Mouse (Mus musculus) G1E (cell line): ENCODE results near the gene Dmrtc2. TPM values are rescaled to one million over a fixed set of nuclear protein-coding genes. Genes with fewer than 3 reads are reported as not detected.

Source experiments
- ATAC-seq: 2 replicates; pipeline ENCODE4 v1.8.0; 2016; ENCODE audit warnings: mild to moderate bottlenecking; ENCODE audit not compliant: insufficient number of reproducible peaks, poor library complexity, low FRiP score, severe bottlenecking; ENCODE audit errors: extremely low read depth
- DNase-seq: peaks from one replicate; pipeline ENCODE4 v3.0.0; 2012; ENCODE audit warnings: low spot score
- H3K27me3 ChIP-seq: 2 replicates; pipeline ENCODE4 v1.6.1; 2012; ENCODE audit warnings: mild to moderate bottlenecking, low read length, inconsistent platforms; ENCODE audit not compliant: insufficient read depth
- H3K36me3 ChIP-seq: replicated peaks from 2 replicates; pipeline ENCODE3; 2012; ENCODE audit warnings: mild to moderate bottlenecking, inconsistent platforms
- H3K4me1 ChIP-seq: 2 replicates; pipeline ENCODE4 v1.6.1; 2012; ENCODE audit warnings: low read depth, low read length, inconsistent platforms, mixed read lengths; ENCODE audit not compliant: insufficient read depth
- H3K4me3 ChIP-seq: 2 replicates; pipeline ENCODE4 v1.5.1; 2012; ENCODE audit warnings: low read depth, mild to moderate bottlenecking, inconsistent platforms, low read length, moderate library complexity, mixed read lengths
- H3K9me3 ChIP-seq: replicated peaks from 2 replicates; pipeline ENCODE4 v1.6.1; 2012; ENCODE audit warnings: inconsistent platforms
- CTCF ChIP-seq: IDR thresholded peaks from 2 replicates; pipeline ENCODE4 v1.5.1; 2012; ENCODE audit warnings: low read depth, low read length, inconsistent platforms, mixed read lengths
- GATA1 ChIP-seq: IDR thresholded peaks from 2 replicates; pipeline ENCODE4 v1.6.1; 2012; ENCODE audit warnings: borderline replicate concordance, low read length, inconsistent platforms, mixed read lengths
- GATA2 ChIP-seq: IDR thresholded peaks from 2 replicates; pipeline ENCODE4 v1.6.1; 2012; ENCODE audit warnings: low read depth, low read length, inconsistent platforms, borderline replicate concordance
- POLR2AphosphoS5 ChIP-seq: IDR thresholded peaks from 2 replicates; pipeline ENCODE4 v1.6.1; 2012; ENCODE audit warnings: low read depth, low read length, inconsistent platforms; ENCODE audit not compliant: insufficient replicate concordance
- TAL1 ChIP-seq: conservative IDR thresholded peaks from 2 replicates; pipeline ENCODE4 v1.6.1; 2012; ENCODE audit warnings: low read depth, low read length, inconsistent platforms, mixed read lengths
- polyA plus RNA-seq: library from polyadenylated mRNA; stranded (reverse); fragments of >175 nt; gene quantifications from 2 replicates; pipeline ENCODE4 v1.2.3, GENCODE M21; 2012
- total RNA-seq, 2 experiments: library from RNA; stranded (forward) in 1 of 2; stranded (reverse) in 1 of 2; fragments of 200-1000 nt in 1 of 2; fragments of >200 nt in 1 of 2; fragmentation: Nextera tagmentation in 1 of 2; gene quantifications; 2 replicates each; pipeline ENCODE4 v1.2.3; 2014 to 2017

Dmrtc2 gene
- total and polyA plus RNA-seq, 3 experiments, result not detected

- H3K4me3 ChIP-seq, result no peak overlapping the region
- peaks cover 75% of the 10 kb centered on the region for H3K36me3 ChIP-seq
These were observed 42.6 kb downstream of the Dmrtc2 start for GRCm38 (mm10) chr7:24912480-24912879.

GRCm38 (mm10) chr7:24918763-24919323 lies 49.0 kb downstream of the Dmrtc2 start:
- Histone ChIP-seq H3K27me3 (no peaks in the 10 kb centered on the region), H3K4me3 (no peak overlapping the region), H3K4me1 (peaks cover 3% of the 10 kb centered on the region; the same call in 1 of the 2 replicates), H3K9me3 (peaks cover 6% of the 10 kb centered on the region; the same call in 1 of the 2 replicates), H3K36me3 (peaks cover 75% of the 10 kb centered on the region)
- DNase-seq, result no peak
- TF ChIP-seq GATA2 (no peak), CTCF (no peak), GATA1 (no peak), TAL1 (no peak), POLR2AphosphoS5 (no peak)
- ATAC-seq, result no peak

More at GRCm38 (mm10) chr7:24912480-24912879, 42.6 kb downstream of the Dmrtc2 start:
- Histone ChIP-seq H3K27me3 (no peaks in the 10 kb centered on the region), H3K9me3 (no peaks in the 10 kb centered on the region), H3K4me1 (peaks cover 10% of the 10 kb centered on the region)
- no peak for TF ChIP-seq TAL1
- no peak for TF ChIP-seq GATA1
- no peak for TF ChIP-seq GATA2
- no peak for TF ChIP-seq CTCF
- TF ChIP-seq POLR2AphosphoS5, result no peak
- DNase-seq (no peak), ATAC-seq (no peak)

GRCm38 (mm10) chr7:24919728-24920127 lies 49.9 kb downstream of the Dmrtc2 start:
- TF ChIP-seq GATA2, result no peak
- TF ChIP-seq GATA1, result no peak
- no peak for TF ChIP-seq POLR2AphosphoS5
- no peak for TF ChIP-seq TAL1
- TF ChIP-seq CTCF, result no peak
- H3K36me3 ChIP-seq, result peaks cover 84% of the 10 kb centered on the region
- ATAC-seq, result no peak
- H3K9me3 ChIP-seq, result peaks cover 11% of the 10 kb centered on the region
- no peak overlapping the region for H3K4me3 ChIP-seq
- H3K4me1 ChIP-seq, result peaks cover 3% of the 10 kb centered on the region; the same call in 1 of the 2 replicates
- no peak for DNase-seq
- no peaks in the 10 kb centered on the region for H3K27me3 ChIP-seq

Other genes starting within 250 kb of the Dmrtc2 start
- gene Lypd3, start 233.5 kb upstream of the Dmrtc2 start, total RNA-seq (2014; fragmentation: Nextera tagmentation), result not detected in 2 replicates
- 0.23 TPM in 1 of 2 replicates, not detected in the other for gene Lypd3, start 233.5 kb upstream of the Dmrtc2 start, total RNA-seq (2017)
- gene Lypd3, start 233.5 kb upstream of the Dmrtc2 start, polyA plus RNA-seq, result not detected in 2 replicates
- not detected in 2 replicates for gene Tex101, start 193.4 kb upstream of the Dmrtc2 start, total RNA-seq (2014; fragmentation: Nextera tagmentation)
- gene Tex101, start 193.4 kb upstream of the Dmrtc2 start, total RNA-seq (2017), result 0.16 TPM in 1 of 2 replicates, not detected in the other
- not detected in 2 replicates for gene Tex101, start 193.4 kb upstream of the Dmrtc2 start, polyA plus RNA-seq
- not detected in 2 replicates for gene BC049730, start 160.8 kb upstream of the Dmrtc2 start, total RNA-seq (2014; fragmentation: Nextera tagmentation)
- not detected in 2 replicates for gene BC049730, start 160.8 kb upstream of the Dmrtc2 start, total RNA-seq (2017)
- gene BC049730, start 160.8 kb upstream of the Dmrtc2 start, polyA plus RNA-seq, result not detected in 2 replicates
- gene Gm4763, start 143.1 kb upstream of the Dmrtc2 start, total RNA-seq (2014; fragmentation: Nextera tagmentation), result not detected in 2 replicates
- gene Gm4763, start 143.1 kb upstream of the Dmrtc2 start, total RNA-seq (2017), result not detected in 2 replicates
- gene Gm4763, start 143.1 kb upstream of the Dmrtc2 start, polyA plus RNA-seq, result not detected in 2 replicates
- not detected in 2 replicates for gene Cd177, start 109.7 kb upstream of the Dmrtc2 start, total RNA-seq (2014; fragmentation: Nextera tagmentation)
- not detected in 2 replicates for gene Cd177, start 109.7 kb upstream of the Dmrtc2 start, total RNA-seq (2017)
- gene Cd177, start 109.7 kb upstream of the Dmrtc2 start, polyA plus RNA-seq, result 0.03 TPM in 1 of 2 replicates, not detected in the other
- gene Ceacam10, start 92.9 kb upstream of the Dmrtc2 start, total RNA-seq (2014; fragmentation: Nextera tagmentation), result not detected in 2 replicates
- 0.17 and 0.27 TPM in 2 replicates for gene Ceacam10, start 92.9 kb upstream of the Dmrtc2 start, total RNA-seq (2017)
- gene Ceacam10, start 92.9 kb upstream of the Dmrtc2 start, polyA plus RNA-seq, result not detected in 2 replicates
- gene Gm9844, start 7.8 kb upstream of the Dmrtc2 start, total RNA-seq (2014; fragmentation: Nextera tagmentation), result not detected in 2 replicates
- not detected in 2 replicates for gene Gm9844, start 7.8 kb upstream of the Dmrtc2 start, total RNA-seq (2017)
- 1.3 and 1.7 TPM in 2 replicates for gene Gm9844, start 7.8 kb upstream of the Dmrtc2 start, polyA plus RNA-seq
- not detected in 2 replicates for gene Lypd4, start 116 bp upstream of the Dmrtc2 start, total RNA-seq (2014; fragmentation: Nextera tagmentation)
- gene Lypd4, start 116 bp upstream of the Dmrtc2 start, total RNA-seq (2017), result 0.11 and 0.17 TPM in 2 replicates
- gene Lypd4, start 116 bp upstream of the Dmrtc2 start, polyA plus RNA-seq, result not detected in 2 replicates
- 877 and 949 TPM in 2 replicates for gene Rps19, start 14.3 kb downstream of the Dmrtc2 start, total RNA-seq (2014; fragmentation: Nextera tagmentation)
- gene Rps19, start 14.3 kb downstream of the Dmrtc2 start, total RNA-seq (2017), result 1,262 and 1,401 TPM in 2 replicates
- gene Rps19, start 14.3 kb downstream of the Dmrtc2 start, polyA plus RNA-seq, result 2,998 and 3,499 TPM in 2 replicates
- gene Cd79a, start 27.3 kb downstream of the Dmrtc2 start, total RNA-seq (2014; fragmentation: Nextera tagmentation), result not detected in 2 replicates
- gene Cd79a, start 27.3 kb downstream of the Dmrtc2 start, total RNA-seq (2017), result 0.11 TPM in 1 of 2 replicates, not detected in the other
- 0.04 TPM in 1 of 2 replicates, not detected in the other for gene Cd79a, start 27.3 kb downstream of the Dmrtc2 start, polyA plus RNA-seq
- 97.4 and 107 TPM in 2 replicates for gene Arhgef1, start 32.9 kb downstream of the Dmrtc2 start, total RNA-seq (2014; fragmentation: Nextera tagmentation)
- gene Arhgef1, start 32.9 kb downstream of the Dmrtc2 start, total RNA-seq (2017), result 38.3 and 48.2 TPM in 2 replicates
- 365 and 371 TPM in 2 replicates for gene Arhgef1, start 32.9 kb downstream of the Dmrtc2 start, polyA plus RNA-seq
- gene Gm4881, start 74.4 kb downstream of the Dmrtc2 start, total RNA-seq (2014; fragmentation: Nextera tagmentation), result not detected in 2 replicates
- not detected in 2 replicates for gene Gm4881, start 74.4 kb downstream of the Dmrtc2 start, total RNA-seq (2017)
- not detected in 2 replicates for gene Gm4881, start 74.4 kb downstream of the Dmrtc2 start, polyA plus RNA-seq
- 11.7 and 17.3 TPM in 2 replicates for gene Rabac1, start 102.7 kb downstream of the Dmrtc2 start, total RNA-seq (2014; fragmentation: Nextera tagmentation)
- 36.3 and 49.3 TPM in 2 replicates for gene Rabac1, start 102.7 kb downstream of the Dmrtc2 start, total RNA-seq (2017)
- 79.9 and 99.9 TPM in 2 replicates for gene Rabac1, start 102.7 kb downstream of the Dmrtc2 start, polyA plus RNA-seq
- gene Atp1a3, start 135.9 kb downstream of the Dmrtc2 start, total RNA-seq (2014; fragmentation: Nextera tagmentation), result not detected in 2 replicates
- gene Atp1a3, start 135.9 kb downstream of the Dmrtc2 start, total RNA-seq (2017), result 0.06 and 0.11 TPM in 2 replicates
- 0.04 TPM in 1 of 2 replicates, not detected in the other for gene Atp1a3, start 135.9 kb downstream of the Dmrtc2 start, polyA plus RNA-seq
- 168 and 198 TPM in 2 replicates for gene Grik5, start 202.3 kb downstream of the Dmrtc2 start, total RNA-seq (2014; fragmentation: Nextera tagmentation)
- 75.9 and 91.3 TPM in 2 replicates for gene Grik5, start 202.3 kb downstream of the Dmrtc2 start, total RNA-seq (2017)
- 85.8 and 94.6 TPM in 2 replicates for gene Grik5, start 202.3 kb downstream of the Dmrtc2 start, polyA plus RNA-seq
- 31.5 and 31.7 TPM in 2 replicates for gene Zfp574, start 202.5 kb downstream of the Dmrtc2 start, total RNA-seq (2014; fragmentation: Nextera tagmentation)
- 14.8 and 15.4 TPM in 2 replicates for gene Zfp574, start 202.5 kb downstream of the Dmrtc2 start, total RNA-seq (2017)
- 66.3 and 69.0 TPM in 2 replicates for gene Zfp574, start 202.5 kb downstream of the Dmrtc2 start, polyA plus RNA-seq